Mouse (Mus musculus): ENCODE results near the gene Mixl1. TPM values are rescaled to one million over a fixed set of nuclear protein-coding genes. Genes with fewer than 3 reads are reported as not detected.

Mixl1 gene
- polyA plus RNA-seq (2012; ENCODE audit: low replicate concordance), result not detected in 2 replicates

GRCm38 (mm10) chr1:180696626-180697352, at the start of gene Mixl1:
TSS of gene Mixl1 (minus strand) at chr1:180697034.

GRCm38 (mm10) chr1:180725704-180726179, 28.9 kb upstream of the Mixl1 start, which contains the start of gene Acbd3:
TSS of gene Acbd3 (plus strand) at chr1:180726043.

Other genes with a start within 250 kb of the Mixl1 start
- 0.15 and 0.51 TPM in 2 replicates for gene Stum, start 213.5 kb downstream of the Mixl1 start, polyA plus RNA-seq (2012; ENCODE audit: low replicate concordance)
- gene Parp1, start 128.1 kb downstream of the Mixl1 start, polyA plus RNA-seq (2012; ENCODE audit: low replicate concordance), result 58.5 and 92.0 TPM in 2 replicates
- gene Lin9, start 55.9 kb downstream of the Mixl1 start, polyA plus RNA-seq (2012; ENCODE audit: low replicate concordance), result 0.91 and 1.3 TPM in 2 replicates
- 8.9 and 11.8 TPM in 2 replicates for gene Acbd3, start 29.0 kb upstream of the Mixl1 start, polyA plus RNA-seq (2012; ENCODE audit: low replicate concordance)
- 93.5 and 1,384 TPM in 2 replicates for gene H3f3a, start 116.9 kb upstream of the Mixl1 start, polyA plus RNA-seq (2012; ENCODE audit: low replicate concordance)
- gene Sde2, start 154.1 kb upstream of the Mixl1 start, polyA plus RNA-seq (2012; ENCODE audit: low replicate concordance), result 4.6 and 19.1 TPM in 2 replicates
- not detected in 2 replicates for gene Lefty2, start 196.1 kb upstream of the Mixl1 start, polyA plus RNA-seq (2012; ENCODE audit: low replicate concordance)
- 61.5 and 129 TPM in 2 replicates for gene Pycr2, start 207.3 kb upstream of the Mixl1 start, polyA plus RNA-seq (2012; ENCODE audit: low replicate concordance)
- 5.4 and 12.9 TPM in 2 replicates for gene Lefty1, start 238.0 kb upstream of the Mixl1 start, polyA plus RNA-seq (2012; ENCODE audit: low replicate concordance)
- gene Tmem63a, start 245.3 kb upstream of the Mixl1 start, polyA plus RNA-seq (2012; ENCODE audit: low replicate concordance), result 31.1 and 82.7 TPM in 2 replicates

All from hematopoietic multipotent progenitor cell, adult 10-12 weeks (in vitro differentiated cells).